Mouse (Mus musculus) forebrain, embryonic 14.5 days (tissue): ENCODE results near the gene Dock2. TPM values are rescaled to one million over a fixed set of nuclear protein-coding genes. Genes with fewer than 3 reads are reported as not detected.
"Not testable (repeated sequence)": the region's sequence is repeated elsewhere in the genome, so short reads cannot be mapped to it uniquely, and the experiment has no call there.

Experiments
- ATAC-seq: fragments of 200-750 bp; cut with Nextera tagmentation; 2 replicates; pipeline ENCODE4 v1.8.0; 2017; ENCODE audit warnings: mild to moderate bottlenecking, moderate library complexity
- DNase-seq: peaks from one replicate; pipeline ENCODE4 v3.0.0-alpha.2; 2015; ENCODE audit warnings: low spot score
- H3K27ac ChIP-seq: fragments of 300-500 bp; sonication (generic); 2 replicates; pipeline ENCODE4 v1.5.1; 2014; ENCODE audit warnings: low read depth, mild to moderate bottlenecking, control low read depth, low read length, moderate library complexity
- H3K27me3 ChIP-seq: fragments of 300-500 bp; sonication (generic); replicated peaks from 2 replicates; pipeline ENCODE4 v1.6.1; 2014; ENCODE audit warnings: low read length, control low read depth, mixed read lengths; ENCODE audit not compliant: control insufficient read depth, insufficient read depth
- H3K36me3 ChIP-seq: fragments of 300-500 bp; sonication (generic); 2 replicates; pipeline ENCODE4 v1.6.1; 2014; ENCODE audit warnings: low read length, control low read depth; ENCODE audit not compliant: control insufficient read depth, insufficient read depth
- H3K4me1 ChIP-seq: fragments of 300-500 bp; sonication (generic); 2 replicates; pipeline ENCODE4 v1.6.1; 2014; ENCODE audit warnings: antibody characterized with exemption, low read length, control low read depth; ENCODE audit not compliant: control insufficient read depth, insufficient read depth
- H3K4me2 ChIP-seq: fragments of 300-500 bp; sonication (generic); 2 replicates; pipeline ENCODE4 v1.6.1; 2014; ENCODE audit warnings: mild to moderate bottlenecking, control low read depth, low read length
- H3K4me3 ChIP-seq: fragments of 300-500 bp; sonication (generic); 2 replicates; pipeline ENCODE4 v1.5.1; 2014; ENCODE audit warnings: low read depth, low read length, control low read depth
- H3K9ac ChIP-seq: fragments of 300-500 bp; sonication (generic); 2 replicates; pipeline ENCODE4 v1.6.1; 2014; ENCODE audit warnings: mild to moderate bottlenecking, low read length, control low read depth, moderate library complexity
- H3K9me3 ChIP-seq: fragments of 300-500 bp; sonication (generic); replicated peaks from 2 replicates; pipeline ENCODE4 v1.6.1; 2016; ENCODE audit warnings: low read length, control low read depth, mixed read lengths; ENCODE audit not compliant: control insufficient read depth
- WGBS: fragments of 180-500 bp; shearing (Covaris S2); extraction: QIAGEN DNeasy Blood & Tissue Kit; methylation state at CpG from one replicate; pipeline ENCODE4 v1.1.7; 2014; 5-methylcytosine and 5-hydroxymethylcytosine counted together
- polyA plus RNA-seq: library from polyadenylated mRNA; unstranded; fragments of >200 nt; fragmentation: Nextera tagmentation; extraction: Ambion mirVana; gene quantifications from 2 replicates; pipeline ENCODE4 v1.2.1, GENCODE M21; 2014

Gene Dock2
- polyA plus RNA-seq = 0.37 and 0.47 TPM in 2 replicates

DNA sequence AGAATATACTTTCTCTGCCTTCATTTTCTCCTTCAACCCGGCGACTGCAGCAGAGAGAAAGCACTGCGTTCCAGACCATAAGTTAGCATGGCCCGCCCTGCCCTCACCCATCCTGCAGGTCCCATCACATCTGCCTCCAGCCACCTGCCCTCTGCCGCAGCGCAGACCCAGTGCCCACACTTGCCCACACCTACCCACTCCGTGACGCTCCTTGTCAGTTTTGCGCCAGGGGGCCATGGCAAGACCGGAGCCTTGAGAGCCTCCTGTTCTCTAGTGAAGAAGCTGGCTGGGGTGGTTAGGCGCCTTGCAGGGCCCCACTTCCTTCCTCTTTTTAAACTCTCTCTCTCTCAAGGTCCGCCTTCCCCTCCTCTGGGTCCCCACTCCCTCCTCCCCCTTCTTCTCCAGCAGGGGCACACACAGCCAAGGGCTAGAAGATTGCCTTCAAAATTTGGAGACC is at the start of gene Dock2:
Dock2 (minus strand) TSS at position 306 of the 457 bp plus-strand sequence.
- no peak within 1 kb of the TSS for H3K9ac ChIP-seq
- H3K9me3 ChIP-seq = no peaks in the 10 kb centered on the region
- WGBS = 90% methylated on average over 12 of the region's 12 CpGs
- H3K4me2 ChIP-seq = no peak within 1 kb of the TSS
- no peak for ATAC-seq
- no peaks in the 10 kb centered on the region for H3K36me3 ChIP-seq
- no peaks in the 10 kb centered on the region for H3K27me3 ChIP-seq
- DNase-seq = no peak
- no peaks in the 10 kb centered on the region for H3K4me1 ChIP-seq
- no peak within 1 kb of the TSS for H3K4me3 ChIP-seq
- H3K27ac ChIP-seq = no peak within 1 kb of the TSS

DNA sequence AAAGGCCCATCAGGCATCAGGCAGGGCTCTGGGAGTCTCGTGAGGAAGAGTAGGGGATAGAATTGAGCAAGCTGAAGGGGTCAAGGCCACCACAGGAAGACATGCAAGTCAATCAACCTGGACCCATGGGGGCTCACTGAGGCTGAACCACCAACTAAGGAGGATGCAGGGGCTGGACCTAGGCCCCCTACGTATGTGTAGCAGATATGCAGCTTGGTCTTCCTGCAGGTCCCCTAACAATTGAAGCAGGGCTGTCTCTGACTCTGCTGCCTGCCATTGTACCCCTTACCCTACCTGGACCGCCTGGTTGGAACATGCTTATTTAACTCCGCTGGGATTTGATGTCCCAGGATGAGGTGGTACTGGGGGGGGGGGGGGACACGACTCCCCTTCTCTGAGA is 49.0 kb upstream of the Dock2 start:
- WGBS = 18% methylated on average over 4 of the region's 5 CpGs
- H3K9ac ChIP-seq = peak overlapping the region; percentile 72
- ATAC-seq (peak; percentile 6), DNase-seq (no peak)
- H3K36me3 ChIP-seq = peaks cover 19% of the 10 kb centered on the region
- H3K4me3 ChIP-seq = peak overlapping the region; percentile 67
- peak overlapping the region; percentile 77 for H3K4me2 ChIP-seq
- H3K4me1 ChIP-seq = peaks cover 5% of the 10 kb centered on the region; the same call in 1 of the 2 replicates
- H3K27ac ChIP-seq = no peak overlapping the region
- no peaks in the 10 kb centered on the region for H3K27me3 ChIP-seq
- no peaks in the 10 kb centered on the region for H3K9me3 ChIP-seq

DNA sequence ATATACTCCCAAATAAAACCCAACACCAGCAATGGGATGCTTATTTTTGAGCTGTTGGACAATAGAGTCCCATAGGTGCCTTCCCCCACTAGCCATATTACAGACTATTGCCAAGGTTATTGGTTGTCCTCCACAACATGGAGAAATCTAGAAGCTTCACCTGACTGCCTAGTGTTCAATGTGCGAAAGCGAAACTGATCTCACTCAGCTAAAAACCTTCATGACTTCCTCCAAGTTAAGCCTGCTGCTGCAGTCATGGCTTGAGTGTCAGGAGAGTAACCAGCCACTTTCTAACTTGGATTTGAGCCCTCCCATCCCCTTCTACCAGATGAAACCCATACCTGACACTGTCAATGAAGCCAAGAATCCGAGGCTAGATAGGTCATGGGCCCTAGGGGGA is 44.1 kb upstream of the Dock2 start:
- Histone ChIP-seq H3K4me2 (no peak overlapping the region), H3K27ac (no peak overlapping the region), H3K27me3 (no peaks in the 10 kb centered on the region), H3K9ac (no peak overlapping the region), H3K4me3 (no peak overlapping the region), H3K36me3 (peaks cover 35% of the 10 kb centered on the region), H3K9me3 (no peaks in the 10 kb centered on the region), H3K4me1 (no peaks in the 10 kb centered on the region)
- 99% methylated on average over 3 of the region's 3 CpGs for WGBS
- ATAC-seq (no peak), DNase-seq (no peak)

DNA sequence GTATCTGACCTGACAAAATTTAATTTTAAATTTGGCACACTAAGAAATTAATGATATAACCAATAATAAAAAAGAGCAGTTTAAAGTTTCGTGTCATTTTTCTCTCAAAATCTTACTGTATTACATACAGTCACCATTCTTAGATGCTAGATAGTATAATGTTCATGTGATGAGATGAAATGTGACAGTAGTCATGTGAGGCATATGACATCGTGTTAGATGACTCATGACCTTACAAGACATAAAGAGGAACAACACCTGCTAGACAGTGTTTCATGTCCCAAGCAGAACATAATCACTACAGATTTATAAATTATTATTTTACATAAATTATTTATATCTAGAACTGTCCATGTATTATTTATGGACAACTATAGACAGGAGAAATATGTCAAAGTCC is 43.2 kb upstream of the Dock2 start:
- H3K27ac ChIP-seq = no peak overlapping the region
- H3K4me2 ChIP-seq = no peak overlapping the region
- no peak overlapping the region for H3K9ac ChIP-seq
- H3K27me3 ChIP-seq = no peaks in the 10 kb centered on the region
- peaks cover 42% of the 10 kb centered on the region for H3K36me3 ChIP-seq
- H3K4me1 ChIP-seq = no peaks in the 10 kb centered on the region
- DNase-seq (no peak), ATAC-seq (no peak)
- H3K9me3 ChIP-seq = no peaks in the 10 kb centered on the region
- 97% methylated on average over 2 of the region's 2 CpGs for WGBS
- no peak overlapping the region for H3K4me3 ChIP-seq

DNA sequence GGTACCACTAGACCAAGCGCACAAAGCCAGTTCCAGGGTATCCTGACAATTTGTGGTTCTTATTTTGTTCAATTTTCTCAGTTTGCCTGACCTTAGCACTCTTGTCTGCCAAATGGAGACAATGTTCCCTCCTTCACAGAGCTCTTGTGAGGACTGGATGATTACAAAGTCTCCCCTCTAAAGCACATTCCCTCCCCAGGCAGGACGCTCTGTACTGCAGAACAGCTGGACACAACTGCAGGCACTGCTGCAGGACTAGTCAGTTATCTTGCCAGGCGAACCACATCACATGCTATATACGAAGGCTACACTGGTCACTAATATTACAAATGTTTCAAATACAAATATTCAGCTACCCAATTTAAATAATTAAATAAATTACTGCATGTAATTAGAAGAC is 41.1 kb upstream of the Dock2 start:
- Histone ChIP-seq H3K27ac (no peak overlapping the region), H3K9me3 (no peaks in the 10 kb centered on the region), H3K27me3 (no peaks in the 10 kb centered on the region), H3K4me3 (no peak overlapping the region), H3K4me1 (no peaks in the 10 kb centered on the region), H3K4me2 (no peak overlapping the region), H3K9ac (no peak overlapping the region), H3K36me3 (peaks cover 55% of the 10 kb centered on the region)
- 95% methylated on average over 4 of the region's 4 CpGs for WGBS
- ATAC-seq (no peak), DNase-seq (no peak)

DNA sequence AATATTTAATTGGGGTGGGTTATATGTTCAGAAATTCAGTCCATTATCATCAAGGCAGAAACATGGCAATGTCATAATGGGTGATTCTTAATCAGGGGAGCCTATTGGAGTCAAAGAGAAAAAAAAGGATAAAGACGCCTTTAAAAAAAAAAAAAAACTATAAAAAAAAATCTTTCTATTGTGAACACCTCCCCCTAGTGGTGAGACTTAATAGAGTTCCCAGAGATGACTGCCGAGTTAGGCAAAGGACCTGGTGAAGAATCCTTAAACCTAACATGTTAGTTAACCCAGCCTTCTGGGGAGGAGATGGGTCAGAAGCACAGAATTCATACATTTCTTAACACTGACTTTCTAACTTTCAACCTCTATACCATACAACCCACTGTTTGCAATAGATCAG is 31.1 kb upstream of the Dock2 start:
- no peaks in the 10 kb centered on the region for H3K9me3 ChIP-seq
- 8% methylated on average over 2 of the region's 2 CpGs for WGBS
- DNase-seq (peak; percentile 81), ATAC-seq (no peak)
- no peaks in the 10 kb centered on the region for H3K4me1 ChIP-seq
- no peak overlapping the region for H3K9ac ChIP-seq
- H3K4me3 ChIP-seq = no peak overlapping the region
- H3K27me3 ChIP-seq = no peaks in the 10 kb centered on the region
- H3K36me3 ChIP-seq = peaks cover 37% of the 10 kb centered on the region
- no peak overlapping the region for H3K27ac ChIP-seq
- H3K4me2 ChIP-seq = no peak overlapping the region

DNA sequence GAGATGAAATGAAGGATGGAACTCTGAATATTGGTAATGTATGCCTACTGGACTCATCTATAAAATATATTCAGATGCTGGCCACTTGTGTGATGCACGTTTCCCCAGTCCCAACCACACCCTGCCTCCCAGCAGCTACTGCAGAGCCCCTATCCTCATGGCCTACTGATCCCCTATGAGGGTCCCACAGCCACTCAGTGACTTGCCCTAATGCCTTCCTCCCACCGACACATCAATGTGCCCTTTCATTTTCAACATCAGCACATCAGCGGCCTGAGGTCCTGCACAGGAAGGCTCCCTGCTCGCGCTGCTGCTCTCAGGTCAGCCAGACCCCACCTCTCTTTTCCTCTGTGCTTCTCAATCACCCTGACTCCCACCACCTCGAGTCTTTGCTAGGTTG is 30.6 kb upstream of the Dock2 start:
- no peak overlapping the region for H3K4me2 ChIP-seq
- H3K27ac ChIP-seq = no peak overlapping the region
- H3K9me3 ChIP-seq = no peaks in the 10 kb centered on the region
- no peaks in the 10 kb centered on the region for H3K4me1 ChIP-seq
- ATAC-seq (no peak), DNase-seq (no peak)
- no peak overlapping the region for H3K9ac ChIP-seq
- H3K27me3 ChIP-seq = no peaks in the 10 kb centered on the region
- WGBS = 88% methylated on average over 6 of the region's 6 CpGs
- H3K36me3 ChIP-seq = peaks cover 39% of the 10 kb centered on the region
- H3K4me3 ChIP-seq = no peak overlapping the region

DNA sequence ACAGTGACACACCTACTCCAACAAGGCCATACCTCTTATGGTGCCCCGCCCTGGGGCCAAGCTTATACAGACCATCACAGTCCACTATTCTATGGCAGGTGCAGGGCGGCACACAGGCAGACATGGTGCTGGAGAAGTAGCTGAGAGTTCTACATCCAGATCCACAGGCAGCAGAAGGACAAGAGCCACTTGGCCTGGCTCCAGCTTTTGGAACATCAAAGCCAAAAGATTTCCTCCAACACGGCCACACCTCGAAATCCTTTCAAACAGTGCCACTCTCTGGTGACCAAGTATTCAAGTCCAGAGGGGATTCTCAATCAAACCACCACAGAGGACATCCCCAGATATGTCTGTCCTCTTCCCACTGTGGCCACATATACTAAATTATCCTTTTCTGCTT is 21.3 kb upstream of the Dock2 start:
- ATAC-seq, H3K27ac ChIP-seq, H3K4me1 ChIP-seq, H3K9me3 ChIP-seq, H3K9ac ChIP-seq, DNase-seq, H3K4me2 ChIP-seq, H3K4me3 ChIP-seq, H3K27me3 ChIP-seq, H3K36me3 ChIP-seq: not testable (repeated sequence)
- WGBS = 79% methylated on average over 4 of the region's 4 CpGs

DNA sequence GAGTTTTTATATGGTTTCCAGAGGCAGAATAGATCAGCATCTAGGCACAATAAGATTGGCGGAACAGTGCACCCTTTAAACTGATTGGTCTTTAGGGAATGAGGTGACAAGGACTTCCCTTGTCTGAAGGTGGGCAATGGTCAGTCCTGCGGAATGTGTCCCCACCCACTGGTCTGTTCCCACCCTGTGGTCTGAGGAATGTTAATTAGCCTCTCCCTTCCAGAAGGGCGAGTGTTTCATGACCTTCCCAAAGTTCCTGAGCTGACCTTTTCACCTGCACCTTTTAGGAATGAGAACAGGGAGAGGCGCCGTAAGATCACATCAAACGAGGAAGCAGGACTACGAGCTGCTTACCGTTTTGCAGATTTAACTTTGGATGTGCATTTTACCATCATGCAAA is 14.4 kb upstream of the Dock2 start:
- H3K4me3 ChIP-seq, H3K27ac ChIP-seq, DNase-seq, ATAC-seq, H3K9me3 ChIP-seq, H3K27me3 ChIP-seq, H3K4me2 ChIP-seq, H3K9ac ChIP-seq, H3K4me1 ChIP-seq, H3K36me3 ChIP-seq: not testable (repeated sequence)
- WGBS = 56% methylated on average over 8 of the region's 8 CpGs
